8 mouse cellular contexts compared by ENCODE assay signal in genomic region chr4:72198877-72199411, GRCm38 (mm10). TPM values are rescaled to one million over a fixed set of nuclear protein-coding genes. Genes with fewer than 3 reads are reported as not detected.
DNase-seq lines count a peak whose midpoint lies in the region; ATAC-seq lines count a peak whose summit lies in the region.

No protein-coding gene starts in this region.

- H3K9ac ChIP-seq in intestine, embryonic 16.5 days (ENCODE audit: low read depth, low read length): peak overlapping the region; percentile 78

- peak; percentile 49 for ATAC-seq in intestine, embryonic 16.5 days

- H3K27ac ChIP-seq in intestine, embryonic 16.5 days (ENCODE audit: low read length): no peak overlapping the region

- H3K27me3 ChIP-seq in intestine, embryonic 16.5 days (replicated peaks; ENCODE audit: control insufficient read depth, insufficient read depth, low read length): 0 out of 2 replicates have a peak, but pooled peaks cover 3% of the 10 kb centered on the region

- H3K9me3 ChIP-seq in intestine, embryonic 16.5 days (ENCODE audit: control insufficient read depth, low read length): no peaks in the 10 kb centered on the region

- no peaks in the 10 kb centered on the region for H3K36me3 ChIP-seq in intestine, embryonic 16.5 days (ENCODE audit: control insufficient read depth, insufficient read depth, low read length)

- H3K4me2 ChIP-seq in intestine, embryonic 16.5 days (ENCODE audit: low read depth, low read length): peak overlapping the region; percentile 73

- peak overlapping the region; percentile 87 for H3K4me3 ChIP-seq in intestine, embryonic 16.5 days (ENCODE audit: low read length)

- 1% methylated on average over 22 of the region's 22 CpGs for WGBS in intestine, embryonic 16.5 days

- H3K4me1 ChIP-seq in intestine, embryonic 16.5 days (ENCODE audit: control insufficient read depth, insufficient read depth, low read length): peaks cover 11% of the 10 kb centered on the region

- peak; percentile 86 to 95 for DNase-seq in adrenal gland, adult (ENCODE audit: inconsistent age in 2 of 2, low spot score in 1 of 2)
- peak; percentile 94 for DNase-seq in embryo, embryonic 10 days (ENCODE audit: low spot score)
- DNase-seq in gastrocnemius, postnatal 36 days: peak; percentile 69 to 71
- peak; percentile 83 to 90 for DNase-seq in left cerebral cortex, postnatal 25 days (ENCODE audit: low spot score in 2 of 2)
- peak; percentile 84 for DNase-seq in mesoderm, embryonic 11.5 days (ENCODE audit: low read depth, low spot score)
- peak; percentile 77 to 85 for DNase-seq in right cerebral cortex, postnatal 36 days (ENCODE audit: low spot score in 2 of 2)
- peak; percentile 64 to 73 for DNase-seq in urinary bladder, postnatal 4 days (ENCODE audit: low spot score in 2 of 2)

- intact Hi-C loops in gastrocnemius, postnatal 36 days (cut with DNase I): loop anchor here (5.0 to 10.0 kb wide), 2 partner anchors 57 to 134 kb away; no protein-coding TSS in a partner anchor
- intact Hi-C loops in left cerebral cortex, postnatal 25 days (cut with DNase I): loop anchor here (5.0 to 10.0 kb wide), 4 partner anchors 247 to 1597 kb away; no protein-coding TSS in a partner anchor

RNA-seq across cellular contexts. Expression of gene Tle1, which starts 1.8 kb away (rescaled TPM):
- total RNA-seq in gastrocnemius, postnatal 36 days (2021): 10 to 100 TPM; 15.0 to 17.9 TPM
- 12.5 and 14.0 TPM in 2 replicates for polyA plus RNA-seq in intestine, embryonic 16.5 days (2015; fragmentation: Nextera tagmentation; extraction: Ambion mirVana)
- 10 to 100 TPM; 38.6 to 53.1 TPM for total RNA-seq in left cerebral cortex, postnatal 25 days (2021)
